Mouse (Mus musculus): ENCODE data around the gene Zswim4. TPM values are rescaled to one million over a fixed set of nuclear protein-coding genes. Genes with fewer than 3 reads are reported as not detected.

The Zswim4 gene
- total and polyA plus RNA-seq, 2 experiments = 2.8 to 8.4 TPM

DNA sequence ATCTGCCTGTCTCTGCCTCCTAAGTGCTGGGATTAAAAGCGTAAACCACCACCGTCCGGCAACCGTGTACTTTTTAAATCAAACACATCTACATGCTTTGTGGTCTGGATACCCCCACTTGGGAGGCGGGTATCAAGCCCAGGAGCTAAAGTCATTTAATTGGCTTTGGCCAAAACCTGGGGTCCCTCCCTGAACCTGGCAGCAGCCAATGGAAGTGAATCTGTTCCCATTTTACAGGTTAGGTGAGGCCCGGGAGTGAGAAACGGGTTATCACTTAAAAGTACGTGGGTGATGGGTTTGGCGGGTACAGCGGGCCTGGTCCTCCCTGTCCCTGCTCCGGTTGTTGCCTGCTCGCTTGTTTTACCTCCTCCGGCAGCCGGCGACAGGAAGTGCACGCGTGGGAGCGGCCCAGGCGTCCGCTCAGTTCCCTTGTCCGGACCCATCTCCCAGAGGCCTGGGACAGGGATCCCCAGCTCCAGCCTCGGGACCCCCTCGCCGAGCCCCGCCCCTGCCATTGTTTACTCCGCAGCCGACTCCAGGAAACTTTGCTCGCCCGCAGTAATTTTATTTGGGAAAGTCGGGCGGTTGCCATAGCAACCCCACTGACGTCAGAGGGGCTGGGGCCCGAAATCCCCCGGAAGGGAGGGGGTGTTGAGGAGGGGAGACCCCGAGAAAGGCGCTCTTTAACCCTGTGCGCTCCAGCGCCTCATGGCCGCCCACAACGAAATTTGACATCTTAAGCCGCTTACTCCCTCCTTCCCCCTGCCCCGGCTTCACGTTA lies 39.5 kb downstream of the Zswim4 start:
- 0 out of 2 replicates have a peak, but pooled peaks cover 2% of the 10 kb centered on the region for H3K4me1 ChIP-seq (ENCODE audit: control insufficient read depth, insufficient read depth, low read length)
- TF ChIP-seq CTCF (IDR thresholded peaks at IDR 0.05; ENCODE audit: low read depth, low read length) (no peak), POLR2A (IDR thresholded peaks at IDR 0.05; ENCODE audit: extremely low read depth, insufficient read depth, low read length) (no peak)
- no peaks in the 10 kb centered on the region for H3K36me3 ChIP-seq (ENCODE audit: control insufficient read depth, insufficient read depth, low read length)
- H3K9ac ChIP-seq (ENCODE audit: low read depth, low read length) = peak overlapping the region; percentile 45
- peaks cover 8% of the 10 kb centered on the region; the same call in 1 of the 2 replicates for H3K79me2 ChIP-seq (ENCODE audit: control insufficient read depth, insufficient read depth, low read length)
- H3K27ac ChIP-seq (replicated peaks; ENCODE audit: insufficient read depth, low read depth, low read length) = peak overlapping the region; percentile 73
- peak overlapping the region; percentile 50 for H3K4me3 ChIP-seq (ENCODE audit: insufficient read depth, low read depth, low read length)
- no peaks in the 10 kb centered on the region for H3K27me3 ChIP-seq (ENCODE audit: control insufficient read depth, insufficient read depth, low read length)
- WGBS = 15% methylated on average over 42 of the region's 43 CpGs
- DNase-seq (ENCODE audit: extremely low read depth, low read depth, low spot score) = no peak

- no peaks in the 10 kb centered on the region for H3K36me3 ChIP-seq (ENCODE audit: control insufficient read depth, insufficient read depth, low read length)
- TF ChIP-seq POLR2A (IDR thresholded peaks at IDR 0.05; ENCODE audit: extremely low read depth, insufficient read depth, low read length) (no peak), CTCF (IDR thresholded peaks at IDR 0.05; ENCODE audit: low read depth, low read length) (no peak)
- H3K4me1 ChIP-seq (ENCODE audit: control insufficient read depth, insufficient read depth, low read length) = 0 out of 2 replicates have a peak, but pooled peaks cover 2% of the 10 kb centered on the region
- no peaks in the 10 kb centered on the region for H3K27me3 ChIP-seq (ENCODE audit: control insufficient read depth, insufficient read depth, low read length)
- H3K4me3 ChIP-seq (ENCODE audit: insufficient read depth, low read depth, low read length) = no peak overlapping the region
- 89% methylated on average over 3 of the region's 3 CpGs for WGBS
- no peak for DNase-seq (ENCODE audit: extremely low read depth, low read depth, low spot score)
- H3K9ac ChIP-seq (ENCODE audit: low read depth, low read length) = no peak overlapping the region
- H3K27ac ChIP-seq (replicated peaks; ENCODE audit: insufficient read depth, low read depth, low read length) = no peak overlapping the region
- H3K79me2 ChIP-seq (ENCODE audit: control insufficient read depth, insufficient read depth, low read length) = no peaks in the 10 kb centered on the region
Observed at GRCm38 (mm10) chr8:84194224-84194743, 42.6 kb downstream of the Zswim4 start.

DNA sequence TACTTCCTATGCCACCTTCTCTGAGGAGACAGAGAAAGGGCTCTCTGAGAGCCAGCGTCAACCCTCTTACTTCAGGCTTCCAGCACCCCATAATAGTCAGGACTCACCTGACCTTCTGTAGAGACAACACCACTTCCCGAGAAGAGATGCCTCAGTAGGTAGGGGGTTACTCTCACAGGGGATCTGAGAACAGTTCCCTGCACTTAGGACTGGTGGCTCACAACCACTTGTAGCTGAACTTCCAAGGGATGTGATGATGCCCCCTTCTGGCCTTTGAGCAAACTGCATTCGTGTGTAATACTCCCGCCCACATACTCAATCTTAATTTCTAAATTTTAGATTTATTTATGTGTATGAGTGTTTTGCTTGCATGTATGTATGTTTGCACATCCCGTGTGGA lies 43.3 kb downstream of the Zswim4 start:
- no peak for DNase-seq (ENCODE audit: extremely low read depth, low read depth, low spot score)
- 84% methylated on average over 5 of the region's 5 CpGs for WGBS
- Histone ChIP-seq H3K79me2 (ENCODE audit: control insufficient read depth, insufficient read depth, low read length) (no peaks in the 10 kb centered on the region), H3K4me1 (ENCODE audit: control insufficient read depth, insufficient read depth, low read length) (0 out of 2 replicates have a peak, but pooled peaks cover under 1% of the 10 kb centered on the region), H3K4me3 (ENCODE audit: insufficient read depth, low read depth, low read length) (no peak overlapping the region), H3K27ac (replicated peaks; ENCODE audit: insufficient read depth, low read depth, low read length) (no peak overlapping the region), H3K27me3 (ENCODE audit: control insufficient read depth, insufficient read depth, low read length) (no peaks in the 10 kb centered on the region), H3K36me3 (ENCODE audit: control insufficient read depth, insufficient read depth, low read length) (no peaks in the 10 kb centered on the region), H3K9ac (ENCODE audit: low read depth, low read length) (no peak overlapping the region)
- TF ChIP-seq POLR2A (IDR thresholded peaks at IDR 0.05; ENCODE audit: extremely low read depth, insufficient read depth, low read length) = no peak
- TF ChIP-seq CTCF (IDR thresholded peaks at IDR 0.05; ENCODE audit: low read depth, low read length) = no peak

DNA sequence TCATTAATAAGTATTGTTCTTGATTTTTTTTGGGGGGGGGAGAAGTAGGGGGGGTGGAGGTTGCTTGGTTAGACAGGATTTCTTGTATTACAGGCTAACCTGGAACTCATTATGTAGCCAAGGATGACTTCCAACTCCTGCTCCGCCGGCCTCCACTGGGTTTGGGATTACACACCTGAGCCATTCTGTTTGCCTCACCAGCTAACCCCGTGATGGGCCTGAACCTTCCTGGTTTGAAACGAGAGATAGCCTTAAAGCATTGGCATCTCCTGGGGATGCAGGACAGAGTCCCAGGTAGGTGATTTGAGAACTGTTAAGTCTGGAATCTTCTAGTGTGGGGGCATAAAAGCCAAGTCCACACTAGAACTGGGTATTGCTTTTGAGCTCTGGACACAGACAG lies 43.7 kb downstream of the Zswim4 start:
- WGBS = 71% methylated on average over 4 of the region's 4 CpGs
- Histone ChIP-seq H3K27ac (replicated peaks; ENCODE audit: insufficient read depth, low read depth, low read length) (no peak overlapping the region), H3K9ac (ENCODE audit: low read depth, low read length) (no peak overlapping the region), H3K4me3 (ENCODE audit: insufficient read depth, low read depth, low read length) (no peak overlapping the region), H3K79me2 (ENCODE audit: control insufficient read depth, insufficient read depth, low read length) (no peaks in the 10 kb centered on the region), H3K27me3 (ENCODE audit: control insufficient read depth, insufficient read depth, low read length) (no peaks in the 10 kb centered on the region), H3K4me1 (ENCODE audit: control insufficient read depth, insufficient read depth, low read length) (no peaks in the 10 kb centered on the region), H3K36me3 (ENCODE audit: control insufficient read depth, insufficient read depth, low read length) (no peaks in the 10 kb centered on the region)
- no peak for DNase-seq (ENCODE audit: extremely low read depth, low read depth, low spot score)
- TF ChIP-seq CTCF (IDR thresholded peaks at IDR 0.05; ENCODE audit: low read depth, low read length) (no peak), POLR2A (IDR thresholded peaks at IDR 0.05; ENCODE audit: extremely low read depth, insufficient read depth, low read length) (no peak)

DNA sequence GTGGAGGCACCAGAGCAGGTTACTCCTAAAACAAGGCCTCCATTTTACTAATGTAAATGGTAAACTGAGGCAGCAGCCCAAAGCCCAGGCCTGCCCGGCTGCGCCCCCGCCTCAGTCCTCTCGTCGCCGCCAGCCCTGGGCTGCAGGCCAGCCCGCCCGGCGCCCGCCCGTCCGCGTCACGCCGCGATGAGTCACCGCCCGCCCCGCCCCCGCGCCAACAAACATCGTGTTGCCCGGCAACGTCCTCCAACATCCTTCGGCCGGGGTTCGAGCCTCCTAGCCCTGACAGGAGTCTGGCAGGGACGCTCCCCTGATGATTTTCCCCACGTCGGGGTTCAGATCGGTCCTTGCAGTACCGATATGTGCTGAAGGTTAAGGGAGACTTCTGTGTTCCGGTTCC lies 44.3 kb downstream of the Zswim4 start:
- H3K27me3 ChIP-seq (ENCODE audit: control insufficient read depth, insufficient read depth, low read length) = no peaks in the 10 kb centered on the region
- WGBS = 8% methylated on average over 33 of the region's 33 CpGs
- H3K9ac ChIP-seq (ENCODE audit: low read depth, low read length) = peak overlapping the region; percentile 48; the same call in 1 of the 2 replicates

DNA sequence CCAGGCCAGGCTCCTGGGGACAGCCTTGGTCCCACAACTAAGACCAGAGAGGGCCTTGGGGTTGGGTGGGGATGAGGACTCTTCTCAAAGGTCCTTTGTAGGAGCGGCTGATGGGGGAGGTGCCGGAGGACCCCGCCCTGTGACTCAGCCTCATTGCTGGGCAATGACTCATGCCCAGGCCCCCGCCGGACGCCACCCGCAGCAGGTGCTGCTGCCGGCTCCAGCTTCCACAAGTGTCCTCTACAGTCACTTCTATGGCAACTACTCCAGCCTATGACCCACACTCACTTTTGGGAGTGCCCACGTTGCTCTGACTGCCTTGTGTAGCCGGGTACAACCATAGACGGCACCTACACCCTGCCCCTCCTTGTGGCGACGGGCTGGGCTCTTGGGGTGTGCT lies 44.8 kb downstream of the Zswim4 start:
- H3K4me1 ChIP-seq (ENCODE audit: control insufficient read depth, insufficient read depth, low read length) = no peaks in the 10 kb centered on the region
- no peak for DNase-seq (ENCODE audit: extremely low read depth, low read depth, low spot score)
- peak overlapping the region; percentile 72 for H3K27ac ChIP-seq (replicated peaks; ENCODE audit: insufficient read depth, low read depth, low read length)
- TF ChIP-seq POLR2A (IDR thresholded peaks at IDR 0.05; ENCODE audit: extremely low read depth, insufficient read depth, low read length) (no peak), CTCF (IDR thresholded peaks at IDR 0.05; ENCODE audit: low read depth, low read length) (no peak)
- 54% methylated on average over 13 of the region's 13 CpGs for WGBS
- peak overlapping the region; percentile 55 for H3K4me3 ChIP-seq (ENCODE audit: insufficient read depth, low read depth, low read length)
- H3K27me3 ChIP-seq (ENCODE audit: control insufficient read depth, insufficient read depth, low read length) = no peaks in the 10 kb centered on the region
- no peaks in the 10 kb centered on the region for H3K36me3 ChIP-seq (ENCODE audit: control insufficient read depth, insufficient read depth, low read length)
- H3K79me2 ChIP-seq (ENCODE audit: control insufficient read depth, insufficient read depth, low read length) = no peaks in the 10 kb centered on the region
- H3K9ac ChIP-seq (ENCODE audit: low read depth, low read length) = peak overlapping the region; percentile 48

More for the DNA sequence above, 44.3 kb downstream of the Zswim4 start:
- peak overlapping the region; percentile 72 for H3K27ac ChIP-seq (replicated peaks; ENCODE audit: insufficient read depth, low read depth, low read length)
- peak overlapping the region; percentile 55 for H3K4me3 ChIP-seq (ENCODE audit: insufficient read depth, low read depth, low read length)
- TF ChIP-seq CTCF (IDR thresholded peaks at IDR 0.05; ENCODE audit: low read depth, low read length) (no peak), POLR2A (IDR thresholded peaks at IDR 0.05; ENCODE audit: extremely low read depth, insufficient read depth, low read length) (no peak)
- H3K4me1 ChIP-seq (ENCODE audit: control insufficient read depth, insufficient read depth, low read length) = no peaks in the 10 kb centered on the region
- DNase-seq (ENCODE audit: extremely low read depth, low read depth, low spot score) = no peak
- H3K36me3 ChIP-seq (ENCODE audit: control insufficient read depth, insufficient read depth, low read length) = no peaks in the 10 kb centered on the region
- no peaks in the 10 kb centered on the region for H3K79me2 ChIP-seq (ENCODE audit: control insufficient read depth, insufficient read depth, low read length)

All from liver, adult 2 months (tissue).